Mouse (Mus musculus): Measurements from ENCODE around the gene Npl. TPM values are rescaled to one million over a fixed set of nuclear protein-coding genes. Genes with fewer than 3 reads are reported as not detected.
"Not testable (repeated sequence)": the region's sequence is repeated elsewhere in the genome, so short reads cannot be mapped to it uniquely, and the experiment has no call there.

Npl gene
- polyA plus RNA-seq, 1 experiment, result 7.2 TPM

- TF ChIP-seq POLR2A (IDR thresholded peaks at IDR 0.05; ENCODE audit: borderline replicate concordance, low read depth, low read length), result no peak
- TF ChIP-seq CTCF (IDR thresholded peaks at IDR 0.05; ENCODE audit: low read depth, low read length), result no peak
- Histone ChIP-seq H3K27ac (ENCODE audit: insufficient read depth, low read depth, low read length) (no peak overlapping the region), H3K4me3 (ENCODE audit: insufficient read depth, low read length) (no peak overlapping the region), H3K4me1 (ENCODE audit: control insufficient read depth, insufficient read depth, low read length) (peaks cover 2% of the 10 kb centered on the region; the same call in 1 of the 2 replicates)
These were observed 34.5 kb downstream of the Npl start for GRCm38 (mm10) chr1:153515368-153515767.

- H3K4me1 ChIP-seq (ENCODE audit: control insufficient read depth, insufficient read depth, low read length), result peaks cover 7% of the 10 kb centered on the region; the same call in 1 of the 2 replicates
- H3K27ac ChIP-seq (ENCODE audit: insufficient read depth, low read depth, low read length), result no peak overlapping the region
- TF ChIP-seq CTCF (IDR thresholded peaks at IDR 0.05; ENCODE audit: low read depth, low read length) (no peak), POLR2A (IDR thresholded peaks at IDR 0.05; ENCODE audit: borderline replicate concordance, low read depth, low read length) (no peak)
- no peak overlapping the region for H3K4me3 ChIP-seq (ENCODE audit: insufficient read depth, low read length)
These were observed 39.4 kb downstream of the Npl start for GRCm38 (mm10) chr1:153510330-153511009.

- not testable (repeated sequence) for H3K4me3 ChIP-seq (ENCODE audit: insufficient read depth, low read length); H3K4me1 ChIP-seq (ENCODE audit: control insufficient read depth, insufficient read depth, low read length); H3K27ac ChIP-seq (ENCODE audit: insufficient read depth, low read depth, low read length)
These were observed 40.3 kb downstream of the Npl start for GRCm38 (mm10) chr1:153509569-153509968.

GRCm38 (mm10) chr1:153509012-153509411, 40.8 kb downstream of the Npl start:
- H3K27ac ChIP-seq (ENCODE audit: insufficient read depth, low read depth, low read length), result no peak overlapping the region

GRCm38 (mm10) chr1:153506266-153506665, 43.6 kb downstream of the Npl start:
- no peak for TF ChIP-seq POLR2A (IDR thresholded peaks at IDR 0.05; ENCODE audit: borderline replicate concordance, low read depth, low read length)
- no peak for TF ChIP-seq CTCF (IDR thresholded peaks at IDR 0.05; ENCODE audit: low read depth, low read length)

More at GRCm38 (mm10) chr1:153509012-153509411, 40.8 kb downstream of the Npl start:
- TF ChIP-seq POLR2A (IDR thresholded peaks at IDR 0.05; ENCODE audit: borderline replicate concordance, low read depth, low read length) (no peak), CTCF (IDR thresholded peaks at IDR 0.05; ENCODE audit: low read depth, low read length) (no peak)
- no peak overlapping the region for H3K4me3 ChIP-seq (ENCODE audit: insufficient read depth, low read length)
- peaks cover 7% of the 10 kb centered on the region; the same call in 1 of the 2 replicates for H3K4me1 ChIP-seq (ENCODE audit: control insufficient read depth, insufficient read depth, low read length)

GRCm38 (mm10) chr1:153501644-153502321, 48.1 kb downstream of the Npl start:
- 0 out of 2 replicates have a peak overlapping the region, but pooled peaks have one; percentile 13 for H3K4me3 ChIP-seq (ENCODE audit: insufficient read depth, low read length)
- H3K27ac ChIP-seq (ENCODE audit: insufficient read depth, low read depth, low read length), result peak overlapping the region; percentile 99
- TF ChIP-seq POLR2A (IDR thresholded peaks at IDR 0.05; ENCODE audit: borderline replicate concordance, low read depth, low read length), result no peak
- peak; percentile 31; the same call in 1 of the 2 replicates for TF ChIP-seq CTCF (IDR thresholded peaks at IDR 0.05; ENCODE audit: low read depth, low read length)
- H3K4me1 ChIP-seq (ENCODE audit: control insufficient read depth, insufficient read depth, low read length), result peaks cover 18% of the 10 kb centered on the region

More at GRCm38 (mm10) chr1:153506266-153506665, 43.6 kb downstream of the Npl start:
- Histone ChIP-seq H3K4me3 (ENCODE audit: insufficient read depth, low read length) (no peak overlapping the region), H3K27ac (ENCODE audit: insufficient read depth, low read depth, low read length) (no peak overlapping the region), H3K4me1 (ENCODE audit: control insufficient read depth, insufficient read depth, low read length) (peaks cover 17% of the 10 kb centered on the region)

GRCm38 (mm10) chr1:153500030-153500429, 49.8 kb downstream of the Npl start:
- H3K4me1 ChIP-seq (ENCODE audit: control insufficient read depth, insufficient read depth, low read length), result peaks cover 18% of the 10 kb centered on the region
- no peak overlapping the region for H3K27ac ChIP-seq (ENCODE audit: insufficient read depth, low read depth, low read length)
- TF ChIP-seq CTCF (IDR thresholded peaks at IDR 0.05; ENCODE audit: low read depth, low read length) (no peak), POLR2A (IDR thresholded peaks at IDR 0.05; ENCODE audit: borderline replicate concordance, low read depth, low read length) (no peak)
- no peak overlapping the region for H3K4me3 ChIP-seq (ENCODE audit: insufficient read depth, low read length)

GRCm38 (mm10) chr1:153496030-153496429, 53.8 kb downstream of the Npl start:
- Histone ChIP-seq H3K4me1 (ENCODE audit: control insufficient read depth, insufficient read depth, low read length) (peaks cover 33% of the 10 kb centered on the region), H3K4me3 (ENCODE audit: insufficient read depth, low read length) (no peak overlapping the region), H3K27ac (ENCODE audit: insufficient read depth, low read depth, low read length) (no peak overlapping the region)
- no peak for TF ChIP-seq CTCF (IDR thresholded peaks at IDR 0.05; ENCODE audit: low read depth, low read length)
- no peak for TF ChIP-seq POLR2A (IDR thresholded peaks at IDR 0.05; ENCODE audit: borderline replicate concordance, low read depth, low read length)

- peaks cover 42% of the 10 kb centered on the region for H3K4me1 ChIP-seq (ENCODE audit: control insufficient read depth, insufficient read depth, low read length)
- no peak overlapping the region for H3K4me3 ChIP-seq (ENCODE audit: insufficient read depth, low read length)
- H3K27ac ChIP-seq (ENCODE audit: insufficient read depth, low read depth, low read length), result no peak overlapping the region
- TF ChIP-seq CTCF (IDR thresholded peaks at IDR 0.05; ENCODE audit: low read depth, low read length) (no peak), POLR2A (IDR thresholded peaks at IDR 0.05; ENCODE audit: borderline replicate concordance, low read depth, low read length) (no peak)
These were observed 55.9 kb downstream of the Npl start for GRCm38 (mm10) chr1:153493931-153494330.

GRCm38 (mm10) chr1:153493338-153493737, 56.5 kb downstream of the Npl start:
- no peak for TF ChIP-seq CTCF (IDR thresholded peaks at IDR 0.05; ENCODE audit: low read depth, low read length)
- no peak overlapping the region for H3K4me3 ChIP-seq (ENCODE audit: insufficient read depth, low read length)
- H3K4me1 ChIP-seq (ENCODE audit: control insufficient read depth, insufficient read depth, low read length), result peaks cover 48% of the 10 kb centered on the region
- peak overlapping the region; percentile 28; the same call in 1 of the 2 replicates for H3K27ac ChIP-seq (ENCODE audit: insufficient read depth, low read depth, low read length)

Data from bone marrow macrophage, adult 2 months (primary cell).